Mouse (Mus musculus): ENCODE data around the gene Tex33. TPM values are rescaled to one million over a fixed set of nuclear protein-coding genes. Genes with fewer than 3 reads are reported as not detected.

Gene Tex33
- polyA plus RNA-seq, 1 experiment from 2014 or later = not detected

- Histone ChIP-seq H3K4me2 (ENCODE audit: low read length) (peak overlapping the region; percentile 64), H3K4me3 (ENCODE audit: control insufficient read depth in 1 of 2, insufficient read depth in 1 of 2, low read depth in 1 of 2, low read length in 2 of 2) (peak overlapping the region; percentile 30 to 34), H3K27ac (replicated peaks in 1 of 2; ENCODE audit: control insufficient read depth in 1 of 2, insufficient read depth in 1 of 2, low read depth in 2 of 2, low read length in 2 of 2) (peak overlapping the region in 1 of 2 experiments; percentile 73; a peak in 2 of 4 replicates), H3K4me1 (ENCODE audit: control insufficient read depth in 2 of 2, insufficient read depth in 2 of 2, low read length in 2 of 2) (peaks cover 21 to 35% of the 10 kb centered on the region in 2 experiments; a peak in 3 of 4 replicates), H3K27me3 (ENCODE audit: control insufficient read depth, insufficient read depth, low read length) (no peaks in the 10 kb centered on the region), H3K9me3 (ENCODE audit: control insufficient read depth, low read length) (no peaks in the 10 kb centered on the region), H3K36me3 (ENCODE audit: control insufficient read depth, insufficient read depth, low read length) (peaks cover 10% of the 10 kb centered on the region), H3K9ac (ENCODE audit: low read length) (peak overlapping the region; percentile 60; the same call in 1 of the 2 replicates)
- ATAC-seq (ENCODE audit: insufficient number of reproducible peaks, insufficient read depth, low FRiP score, low read depth) = peak; percentile 54
- 13% methylated on average over 29 of the region's 32 CpGs for WGBS
Observed at GRCm38 (mm10) chr15:78436380-78437192, 40.9 kb upstream of the Tex33 start.

- ATAC-seq (ENCODE audit: insufficient number of reproducible peaks, insufficient read depth, low FRiP score, low read depth) = no peak
- peaks cover 15 to 30% of the 10 kb centered on the region in 2 experiments; a peak in 3 of 4 replicates for H3K4me1 ChIP-seq (ENCODE audit: control insufficient read depth in 2 of 2, insufficient read depth in 2 of 2, low read length in 2 of 2)
Observed at GRCm38 (mm10) chr15:78435681-78436080, 40.0 kb upstream of the Tex33 start.

GRCm38 (mm10) chr15:78434896-78435520 lies 39.3 kb upstream of the Tex33 start:
- H3K4me1 ChIP-seq (ENCODE audit: control insufficient read depth in 2 of 2, insufficient read depth in 2 of 2, low read length in 2 of 2) = peaks cover 15 to 28% of the 10 kb centered on the region in 2 experiments; a peak in 3 of 4 replicates
- no peak for ATAC-seq (ENCODE audit: insufficient number of reproducible peaks, insufficient read depth, low FRiP score, low read depth)
- WGBS = 45% methylated on average over 6 of the region's 6 CpGs

More at GRCm38 (mm10) chr15:78435681-78436080, 40.0 kb upstream of the Tex33 start:
- no peak overlapping the region for H3K4me3 ChIP-seq (ENCODE audit: control insufficient read depth in 1 of 2, insufficient read depth in 1 of 2, low read depth in 1 of 2, low read length in 2 of 2)
- WGBS = 87% methylated on average over 11 of the region's 11 CpGs
- H3K27ac ChIP-seq (replicated peaks in 1 of 2; ENCODE audit: control insufficient read depth in 1 of 2, insufficient read depth in 1 of 2, low read depth in 2 of 2, low read length in 2 of 2) = no peak overlapping the region
- no peak overlapping the region for H3K4me2 ChIP-seq (ENCODE audit: low read length)
- no peaks in the 10 kb centered on the region for H3K27me3 ChIP-seq (ENCODE audit: control insufficient read depth, insufficient read depth, low read length)
- H3K36me3 ChIP-seq (ENCODE audit: control insufficient read depth, insufficient read depth, low read length) = peaks cover 10% of the 10 kb centered on the region
- H3K9ac ChIP-seq (ENCODE audit: low read length) = no peak overlapping the region
- H3K9me3 ChIP-seq (ENCODE audit: control insufficient read depth, low read length) = no peaks in the 10 kb centered on the region

GRCm38 (mm10) chr15:78431541-78432121 lies 35.9 kb upstream of the Tex33 start:
- Histone ChIP-seq H3K4me2 (ENCODE audit: low read length) (no peak overlapping the region), H3K27ac (replicated peaks in 1 of 2; ENCODE audit: control insufficient read depth in 1 of 2, insufficient read depth in 1 of 2, low read depth in 2 of 2, low read length in 2 of 2) (no peak overlapping the region), H3K9ac (ENCODE audit: low read length) (no peak overlapping the region), H3K9me3 (ENCODE audit: control insufficient read depth, low read length) (no peaks in the 10 kb centered on the region), H3K4me1 (ENCODE audit: control insufficient read depth in 2 of 2, insufficient read depth in 2 of 2, low read length in 2 of 2) (peaks cover 6 to 7% of the 10 kb centered on the region in 2 experiments), H3K4me3 (ENCODE audit: control insufficient read depth in 1 of 2, insufficient read depth in 1 of 2, low read depth in 1 of 2, low read length in 2 of 2) (no peak overlapping the region), H3K27me3 (ENCODE audit: control insufficient read depth, insufficient read depth, low read length) (peaks cover 3% of the 10 kb centered on the region; the same call in 1 of the 2 replicates), H3K36me3 (ENCODE audit: control insufficient read depth, insufficient read depth, low read length) (peaks cover 10% of the 10 kb centered on the region)
- ATAC-seq (ENCODE audit: insufficient number of reproducible peaks, insufficient read depth, low FRiP score, low read depth) = no peak
- WGBS = 79% methylated on average over 7 of the region's 7 CpGs

More at GRCm38 (mm10) chr15:78434896-78435520, 39.3 kb upstream of the Tex33 start:
- H3K36me3 ChIP-seq (ENCODE audit: control insufficient read depth, insufficient read depth, low read length) = peaks cover 10% of the 10 kb centered on the region
- no peaks in the 10 kb centered on the region for H3K27me3 ChIP-seq (ENCODE audit: control insufficient read depth, insufficient read depth, low read length)
- no peak overlapping the region for H3K27ac ChIP-seq (replicated peaks in 1 of 2; ENCODE audit: control insufficient read depth in 1 of 2, insufficient read depth in 1 of 2, low read depth in 2 of 2, low read length in 2 of 2)
- no peak overlapping the region for H3K4me3 ChIP-seq (ENCODE audit: control insufficient read depth in 1 of 2, insufficient read depth in 1 of 2, low read depth in 1 of 2, low read length in 2 of 2)
- H3K9ac ChIP-seq (ENCODE audit: low read length) = no peak overlapping the region
- no peak overlapping the region for H3K4me2 ChIP-seq (ENCODE audit: low read length)
- no peaks in the 10 kb centered on the region for H3K9me3 ChIP-seq (ENCODE audit: control insufficient read depth, low read length)

GRCm38 (mm10) chr15:78430874-78431273 lies 35.2 kb upstream of the Tex33 start:
- H3K27ac ChIP-seq (replicated peaks in 1 of 2; ENCODE audit: control insufficient read depth in 1 of 2, insufficient read depth in 1 of 2, low read depth in 2 of 2, low read length in 2 of 2) = peak overlapping the region in 1 of 2 experiments; percentile 66; a peak in 1 of 4 replicates
- no peak for ATAC-seq (ENCODE audit: insufficient number of reproducible peaks, insufficient read depth, low FRiP score, low read depth)
- no peak overlapping the region for H3K9ac ChIP-seq (ENCODE audit: low read length)
- H3K27me3 ChIP-seq (ENCODE audit: control insufficient read depth, insufficient read depth, low read length) = peaks cover 3% of the 10 kb centered on the region; the same call in 1 of the 2 replicates
- H3K36me3 ChIP-seq (ENCODE audit: control insufficient read depth, insufficient read depth, low read length) = peaks cover 10% of the 10 kb centered on the region
- WGBS = 85% methylated on average over 10 of the region's 10 CpGs
- H3K4me1 ChIP-seq (ENCODE audit: control insufficient read depth in 2 of 2, insufficient read depth in 2 of 2, low read length in 2 of 2) = peaks cover 6 to 7% of the 10 kb centered on the region in 2 experiments
- H3K9me3 ChIP-seq (ENCODE audit: control insufficient read depth, low read length) = no peaks in the 10 kb centered on the region
- H3K4me2 ChIP-seq (ENCODE audit: low read length) = no peak overlapping the region
- no peak overlapping the region for H3K4me3 ChIP-seq (ENCODE audit: control insufficient read depth in 1 of 2, insufficient read depth in 1 of 2, low read depth in 1 of 2, low read length in 2 of 2)

GRCm38 (mm10) chr15:78429871-78430622 lies 34.3 kb upstream of the Tex33 start:
- no peak for ATAC-seq (ENCODE audit: insufficient number of reproducible peaks, insufficient read depth, low FRiP score, low read depth)
- Histone ChIP-seq H3K36me3 (ENCODE audit: control insufficient read depth, insufficient read depth, low read length) (peaks cover 10% of the 10 kb centered on the region), H3K4me3 (ENCODE audit: control insufficient read depth in 1 of 2, insufficient read depth in 1 of 2, low read depth in 1 of 2, low read length in 2 of 2) (peak overlapping the region in 1 of 2 experiments; percentile 66; a peak in 1 of 4 replicates), H3K9me3 (ENCODE audit: control insufficient read depth, low read length) (no peaks in the 10 kb centered on the region), H3K9ac (ENCODE audit: low read length) (no peak overlapping the region), H3K4me1 (ENCODE audit: control insufficient read depth in 2 of 2, insufficient read depth in 2 of 2, low read length in 2 of 2) (peaks cover 6 to 7% of the 10 kb centered on the region in 2 experiments), H3K27me3 (ENCODE audit: control insufficient read depth, insufficient read depth, low read length) (peaks cover 3% of the 10 kb centered on the region; the same call in 1 of the 2 replicates), H3K27ac (replicated peaks in 1 of 2; ENCODE audit: control insufficient read depth in 1 of 2, insufficient read depth in 1 of 2, low read depth in 2 of 2, low read length in 2 of 2) (peak overlapping the region; percentile 21 to 66; a peak in 3 of 4 replicates), H3K4me2 (ENCODE audit: low read length) (peak overlapping the region; percentile 89)
- 72% methylated on average over 13 of the region's 13 CpGs for WGBS

GRCm38 (mm10) chr15:78429139-78429459 lies 33.4 kb upstream of the Tex33 start:
- Histone ChIP-seq H3K9me3 (ENCODE audit: control insufficient read depth, low read length) (no peaks in the 10 kb centered on the region), H3K4me3 (ENCODE audit: control insufficient read depth in 1 of 2, insufficient read depth in 1 of 2, low read depth in 1 of 2, low read length in 2 of 2) (peak overlapping the region; percentile 66), H3K9ac (ENCODE audit: low read length) (peak overlapping the region; percentile 74), H3K36me3 (ENCODE audit: control insufficient read depth, insufficient read depth, low read length) (peaks cover 5% of the 10 kb centered on the region), H3K27me3 (ENCODE audit: control insufficient read depth, insufficient read depth, low read length) (peaks cover 3% of the 10 kb centered on the region; the same call in 1 of the 2 replicates), H3K27ac (replicated peaks in 1 of 2; ENCODE audit: control insufficient read depth in 1 of 2, insufficient read depth in 1 of 2, low read depth in 2 of 2, low read length in 2 of 2) (peak overlapping the region in 1 of 2 experiments; percentile 66; a peak in 2 of 4 replicates), H3K4me2 (ENCODE audit: low read length) (peak overlapping the region; percentile 89), H3K4me1 (ENCODE audit: control insufficient read depth in 2 of 2, insufficient read depth in 2 of 2, low read length in 2 of 2) (peaks cover 6 to 7% of the 10 kb centered on the region in 2 experiments)
- ATAC-seq (ENCODE audit: insufficient number of reproducible peaks, insufficient read depth, low FRiP score, low read depth) = no peak
- WGBS = 26% methylated on average over 3 of the region's 3 CpGs
